Mouse (Mus musculus) hindbrain, embryonic 13.5 days (tissue): ENCODE measurements around the gene Acad9. TPM values are rescaled to one million over a fixed set of nuclear protein-coding genes. Genes with fewer than 3 reads are reported as not detected.
"Not testable (repeated sequence)": the region's sequence is repeated elsewhere in the genome, so short reads cannot be mapped to it uniquely, and the experiment has no call there.

Source experiments
- ATAC-seq: fragments of 200-750 bp; cut with Nextera tagmentation; 2 replicates; pipeline ENCODE4 v1.8.0; 2017; ENCODE audit warnings: moderate TSS enrichment; ENCODE audit not compliant: low FRiP score
- H3K27ac ChIP-seq: fragments of 300-500 bp; sonication (generic); 2 replicates; pipeline ENCODE4 v1.5.1; 2015; ENCODE audit warnings: inconsistent platforms, mild to moderate bottlenecking, moderate library complexity
- H3K27me3 ChIP-seq: fragments of 300-500 bp; sonication (generic); 2 replicates; pipeline ENCODE4 v1.6.1; 2015; ENCODE audit warnings: mild to moderate bottlenecking, inconsistent platforms
- H3K36me3 ChIP-seq: fragments of 300-500 bp; sonication (generic); 2 replicates; pipeline ENCODE4 v1.6.1; 2015; ENCODE audit warnings: mild to moderate bottlenecking, inconsistent platforms
- H3K4me1 ChIP-seq: fragments of 300-500 bp; sonication (generic); replicated peaks from 2 replicates; pipeline ENCODE4 v1.6.1; 2015; ENCODE audit warnings: inconsistent platforms
- H3K4me2 ChIP-seq: fragments of 300-500 bp; sonication (generic); 2 replicates; pipeline ENCODE4 v1.6.1; 2015; ENCODE audit warnings: inconsistent platforms, mild to moderate bottlenecking, moderate library complexity
- H3K4me3 ChIP-seq: fragments of 300-500 bp; sonication (generic); 2 replicates; pipeline ENCODE4 v1.5.1; 2015; ENCODE audit warnings: mild to moderate bottlenecking, inconsistent platforms
- H3K9ac ChIP-seq: fragments of 300-500 bp; sonication (generic); 2 replicates; pipeline ENCODE4 v1.6.1; 2015; ENCODE audit warnings: mild to moderate bottlenecking, inconsistent platforms
- H3K9me3 ChIP-seq: fragments of 300-500 bp; sonication (generic); 2 replicates; pipeline ENCODE4 v1.6.1; 2016; ENCODE audit warnings: inconsistent platforms
- WGBS: fragments of 180-500 bp; shearing (Covaris S2); methylation state at CpG from one replicate; pipeline ENCODE4 v1.1.7; 2015; 5-methylcytosine and 5-hydroxymethylcytosine counted together
- polyA plus RNA-seq: library from polyadenylated mRNA; unstranded; fragments of >200 nt; fragmentation: Nextera tagmentation; extraction: Ambion mirVana; gene quantifications from 2 replicates; pipeline ENCODE4 v1.2.1, GENCODE M21; 2015

The Acad9 gene
- polyA plus RNA-seq, 1 experiment from 2014 or later: 89.5 TPM

GRCm38 (mm10) chr3:36119684-36120548 is 54.1 kb downstream of the Acad9 start:
- H3K4me1 ChIP-seq: no peaks in the 10 kb centered on the region
- ATAC-seq: no peak
- H3K9ac ChIP-seq: no peak overlapping the region
- no peak overlapping the region for H3K27ac ChIP-seq
- H3K9me3 ChIP-seq: peaks cover 7% of the 10 kb centered on the region; the same call in 1 of the 2 replicates
- H3K27me3 ChIP-seq: no peaks in the 10 kb centered on the region
- no peak overlapping the region for H3K4me2 ChIP-seq
- H3K36me3 ChIP-seq: no peaks in the 10 kb centered on the region
- H3K4me3 ChIP-seq: no peak overlapping the region

DNA sequence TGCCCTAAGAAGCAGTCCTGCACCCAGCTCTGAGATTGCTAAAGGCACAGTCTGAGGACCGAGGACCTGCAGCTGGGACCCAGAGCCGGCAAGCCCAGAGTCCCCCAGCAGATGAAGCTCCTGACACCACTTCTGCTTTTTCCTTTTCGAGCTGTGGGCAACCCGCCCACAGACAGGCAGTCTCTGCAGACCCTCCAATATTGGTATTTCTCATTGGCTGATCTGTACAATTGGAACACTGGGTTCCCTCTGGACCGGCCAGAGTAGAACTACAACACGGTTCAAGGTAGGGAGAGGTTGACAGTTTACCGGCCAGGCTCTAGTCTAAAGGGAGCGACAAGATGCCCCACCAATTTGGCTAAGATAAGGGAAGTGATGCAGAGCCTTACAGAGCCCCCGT is 60.4 kb downstream of the Acad9 start:
- H3K4me3 ChIP-seq, H3K4me1 ChIP-seq, H3K4me2 ChIP-seq, H3K36me3 ChIP-seq, H3K27me3 ChIP-seq, H3K9me3 ChIP-seq, H3K9ac ChIP-seq, ATAC-seq, H3K27ac ChIP-seq: not testable (repeated sequence)
- 93% methylated on average over 9 of the region's 9 CpGs for WGBS

DNA sequence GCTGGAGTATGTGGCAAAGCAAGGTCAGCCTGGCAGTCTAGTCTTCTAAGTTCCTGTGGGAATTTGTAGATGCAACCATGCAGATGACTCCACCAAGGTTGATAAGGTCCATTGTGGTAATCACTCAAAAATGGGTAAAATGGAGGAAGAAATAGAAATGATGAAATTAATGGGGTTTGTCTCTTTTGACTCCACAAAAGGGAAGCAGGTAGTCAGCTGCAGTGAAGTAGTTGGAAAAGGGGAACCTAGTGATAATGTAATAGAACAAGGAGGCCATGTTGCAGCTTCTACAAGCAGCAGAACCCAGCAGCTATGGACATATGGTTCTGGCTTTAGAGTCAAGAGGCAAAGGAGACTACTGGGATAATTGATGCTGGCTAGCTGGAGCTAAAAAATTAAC is 70.4 kb downstream of the Acad9 start:
- no peak for ATAC-seq
- Histone ChIP-seq H3K27ac (no peak overlapping the region), H3K4me1 (no peaks in the 10 kb centered on the region), H3K36me3 (no peaks in the 10 kb centered on the region), H3K27me3 (no peaks in the 10 kb centered on the region), H3K9ac (no peak overlapping the region), H3K4me3 (no peak overlapping the region), H3K4me2 (no peak overlapping the region), H3K9me3 (no peaks in the 10 kb centered on the region)

- Histone ChIP-seq H3K27me3 (no peaks in the 10 kb centered on the region), H3K4me2 (no peak overlapping the region), H3K9ac (no peak overlapping the region), H3K4me3 (no peak overlapping the region), H3K4me1 (no peaks in the 10 kb centered on the region), H3K27ac (no peak overlapping the region), H3K9me3 (no peaks in the 10 kb centered on the region), H3K36me3 (no peaks in the 10 kb centered on the region)
- ATAC-seq: no peak
- WGBS: 58% methylated on average over 2 of the region's 2 CpGs
These were observed 71.8 kb downstream of the Acad9 start for GRCm38 (mm10) chr3:36137560-36137959.

DNA sequence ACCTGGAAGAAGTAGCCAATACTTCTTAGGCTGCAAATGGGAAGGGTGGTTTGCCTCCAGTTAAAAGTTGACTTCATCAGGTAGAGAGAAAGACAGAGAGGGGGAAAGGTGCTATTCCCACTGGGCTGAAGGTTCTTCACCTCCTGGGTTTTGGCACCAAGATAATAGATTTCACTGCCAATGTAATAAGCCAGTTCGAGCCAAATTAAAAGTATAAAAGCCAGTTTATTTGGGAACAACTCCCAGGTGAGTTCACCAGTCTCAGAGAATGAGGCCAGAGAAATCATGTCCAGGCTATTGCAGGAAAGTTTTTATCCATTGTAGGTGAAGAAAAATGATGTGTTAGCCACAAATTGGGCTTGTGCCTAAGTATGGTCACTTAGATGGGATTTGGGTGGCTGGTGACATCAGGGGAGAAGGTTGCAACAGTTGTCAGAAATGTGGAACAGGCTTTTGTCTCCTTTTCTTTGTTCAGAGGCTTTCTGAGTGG is 72.4 kb downstream of the Acad9 start:
- 81% methylated on average over 1 of the region's 1 CpGs for WGBS
- H3K4me1 ChIP-seq: no peaks in the 10 kb centered on the region
- no peak overlapping the region for H3K9ac ChIP-seq
- no peaks in the 10 kb centered on the region for H3K9me3 ChIP-seq
- no peak overlapping the region for H3K4me2 ChIP-seq
- no peaks in the 10 kb centered on the region for H3K36me3 ChIP-seq
- H3K27me3 ChIP-seq: no peaks in the 10 kb centered on the region
- no peak for ATAC-seq
- no peak overlapping the region for H3K4me3 ChIP-seq
- H3K27ac ChIP-seq: no peak overlapping the region

DNA sequence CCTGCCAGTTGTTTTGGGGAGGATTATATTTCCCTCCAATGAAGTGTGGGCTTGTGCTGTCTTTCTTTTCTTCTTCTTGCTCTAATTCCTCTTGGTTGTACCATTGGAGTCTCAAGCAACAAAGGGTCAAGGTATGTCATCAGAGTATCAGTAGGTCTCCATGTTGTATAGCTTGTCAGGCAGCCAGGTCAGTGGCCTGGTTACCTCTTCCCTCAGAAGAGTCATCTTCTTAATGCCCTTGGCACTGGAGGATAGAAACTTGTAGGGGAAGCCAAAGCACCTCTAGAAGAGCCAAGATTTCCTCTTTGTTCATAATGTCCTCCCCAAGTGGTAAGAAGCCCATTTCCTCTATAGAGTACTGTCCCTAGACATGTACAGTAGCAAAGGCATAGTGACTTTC is 73.2 kb downstream of the Acad9 start:
- no peak for ATAC-seq

More for the DNA sequence above, 73.2 kb downstream of the Acad9 start:
- Histone ChIP-seq H3K36me3 (no peaks in the 10 kb centered on the region), H3K9me3 (no peaks in the 10 kb centered on the region), H3K27ac (no peak overlapping the region), H3K27me3 (no peaks in the 10 kb centered on the region), H3K9ac (no peak overlapping the region), H3K4me2 (no peak overlapping the region), H3K4me3 (no peak overlapping the region), H3K4me1 (no peaks in the 10 kb centered on the region)

Other genes starting within 250 kb of the Acad9 start
- gene Dcun1d1, start 128.5 kb upstream of the Acad9 start, polyA plus RNA-seq: 103 and 111 TPM in 2 replicates
- gene Mccc1, start 65.3 kb upstream of the Acad9 start, polyA plus RNA-seq: 30.8 and 33.5 TPM in 2 replicates
- gene Ccdc144b, start 12.4 kb upstream of the Acad9 start, polyA plus RNA-seq: not detected in 2 replicates
- gene D3Ertd254e, start 85.0 kb downstream of the Acad9 start, polyA plus RNA-seq: 13.0 and 13.2 TPM in 2 replicates
- 0.39 and 0.55 TPM in 2 replicates for gene Qrfpr, start 156.3 kb downstream of the Acad9 start, polyA plus RNA-seq